Mouse (Mus musculus) ES-E14 (cell line): Measurements from ENCODE around the gene Gatad2a. TPM values are rescaled to one million over a fixed set of nuclear protein-coding genes. Genes with fewer than 3 reads are reported as not detected.

Experiments used
- DNase-seq: peaks from one replicate; pipeline ENCODE4 v3.0.0-alpha.2; 2013; ENCODE audit warnings: low read depth, low spot score
- H3K27ac ChIP-seq: 2 replicates; pipeline ENCODE4 v1.5.1; 2012; ENCODE audit warnings: low read depth, mild to moderate bottlenecking, low read length, moderate library complexity, mixed read lengths; ENCODE audit not compliant: poor library complexity, insufficient read depth, severe bottlenecking
- H3K36me3 ChIP-seq: 2 replicates; pipeline ENCODE4 v1.6.1; 2012; ENCODE audit warnings: mild to moderate bottlenecking, low read length, moderate library complexity, mixed read lengths; ENCODE audit not compliant: control insufficient read depth, poor library complexity, insufficient read depth, severe bottlenecking
- H3K4me1 ChIP-seq, 2 experiments: fragments of 150-350 bp in 1 of 2; sonication (generic) in 1 of 2; 2 replicates each; pipeline ENCODE4 v1.6.1; 2012; ENCODE audit warnings: low read length in 2 of 2, mild to moderate bottlenecking in 1 of 2, mixed read lengths in 1 of 2; ENCODE audit not compliant: control insufficient read depth in 2 of 2, insufficient read depth in 2 of 2, poor library complexity in 1 of 2
- H3K4me3 ChIP-seq, 2 experiments: fragments of 150-350 bp in 1 of 2; sonication (generic) in 1 of 2; 2 replicates each; pipeline ENCODE4 v1.5.1; 2012; ENCODE audit warnings: low read length in 2 of 2, low read depth in 1 of 2, mild to moderate bottlenecking in 1 of 2, mixed read lengths in 1 of 2; ENCODE audit not compliant: insufficient read depth in 1 of 2, poor library complexity in 1 of 2, severe bottlenecking in 1 of 2
- H3K9ac ChIP-seq: 2 replicates; pipeline ENCODE4 v1.6.1; 2012; ENCODE audit warnings: low read depth, mild to moderate bottlenecking, low read length, mixed read lengths; ENCODE audit not compliant: poor library complexity, insufficient read depth, severe bottlenecking
- H3K9me3 ChIP-seq: fragments of 150-350 bp; sonication (generic); 2 replicates; pipeline ENCODE4 v1.6.1; 2012; ENCODE audit warnings: low read depth, mild to moderate bottlenecking, low read length; ENCODE audit not compliant: control insufficient read depth, insufficient read depth
- CHD2 ChIP-seq: IDR thresholded peaks from 2 replicates; pipeline ENCODE4 v1.6.1; 2014; ENCODE audit warnings: mild to moderate bottlenecking, low read depth, low read length, inconsistent platforms
- HCFC1 ChIP-seq: IDR thresholded peaks from 2 replicates; pipeline ENCODE4 v1.6.1; 2012; ENCODE audit warnings: low read length, inconsistent platforms, borderline replicate concordance; ENCODE audit not compliant: insufficient read depth
- MAFK ChIP-seq: IDR thresholded peaks from 2 replicates; pipeline ENCODE4 v1.6.1; 2014; ENCODE audit warnings: mild to moderate bottlenecking, low read depth, low read length, inconsistent platforms; ENCODE audit not compliant: insufficient read depth
- ZC3H11A ChIP-seq: IDR thresholded peaks from 2 replicates; pipeline ENCODE4 v1.6.1; 2012; ENCODE audit warnings: low read depth, mild to moderate bottlenecking, inconsistent platforms, low read length, borderline replicate concordance
- ZNF384 ChIP-seq: IDR thresholded peaks from 2 replicates; pipeline ENCODE4 v1.6.1; 2012; ENCODE audit warnings: low read depth, low read length, inconsistent platforms
- in situ Hi-C, 2 experiments: fragments of 600-800 bp; cut with MboI; formaldehyde crosslinking; loops; one replicate each; pipeline ENCODE4 v1.15.1; 2025; ENCODE audit warnings: low sequenced_read_pairs in 2 of 2, inconsistent platforms in 1 of 2; ENCODE audit not compliant: unreplicated experiment in 2 of 2
- total RNA-seq: library from RNA; depleted of rRNA; stranded (reverse); fragments of 300-350 nt; gene quantifications from 2 replicates; pipeline ENCODE4 v1.2.3, GENCODE M21; 2012

Gene Gatad2a
- total RNA-seq, 1 experiment: 139 TPM

DNA sequence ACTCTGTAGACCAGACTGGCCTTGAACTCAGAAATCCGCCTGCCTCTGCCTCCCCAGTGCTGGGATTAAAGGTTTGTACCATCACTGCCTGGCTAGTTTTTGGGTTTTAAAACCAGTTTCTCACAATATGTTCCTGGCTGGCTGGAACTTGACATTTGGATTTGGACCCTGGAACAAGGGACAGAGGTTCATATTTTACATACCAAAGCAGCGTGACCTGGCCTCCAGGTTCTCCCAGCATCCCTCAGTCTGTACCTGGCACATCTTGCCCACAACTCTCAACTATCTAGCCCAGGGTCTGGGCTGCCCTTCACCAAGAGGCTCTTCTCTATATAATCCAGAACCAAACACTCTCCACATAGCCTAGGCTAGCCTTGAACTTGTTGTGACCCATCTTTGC is 96.3 kb downstream of the Gatad2a start:
- DNase-seq: no peak
- Histone ChIP-seq H3K9me3 (no peaks in the 10 kb centered on the region), H3K27ac (no peak overlapping the region), H3K4me1 (peaks cover 0 to 18% of the 10 kb centered on the region in 2 experiments; a peak in 2 of 4 replicates), H3K4me3 (no peak overlapping the region), H3K36me3 (peaks cover 20% of the 10 kb centered on the region), H3K9ac (no peak overlapping the region; the same call in 1 of the 2 replicates)
- TF ChIP-seq ZC3H11A (no peak), CHD2 (no peak), HCFC1 (no peak), ZNF384 (no peak), MAFK (no peak)
- in situ Hi-C loops: no loop called here

DNA sequence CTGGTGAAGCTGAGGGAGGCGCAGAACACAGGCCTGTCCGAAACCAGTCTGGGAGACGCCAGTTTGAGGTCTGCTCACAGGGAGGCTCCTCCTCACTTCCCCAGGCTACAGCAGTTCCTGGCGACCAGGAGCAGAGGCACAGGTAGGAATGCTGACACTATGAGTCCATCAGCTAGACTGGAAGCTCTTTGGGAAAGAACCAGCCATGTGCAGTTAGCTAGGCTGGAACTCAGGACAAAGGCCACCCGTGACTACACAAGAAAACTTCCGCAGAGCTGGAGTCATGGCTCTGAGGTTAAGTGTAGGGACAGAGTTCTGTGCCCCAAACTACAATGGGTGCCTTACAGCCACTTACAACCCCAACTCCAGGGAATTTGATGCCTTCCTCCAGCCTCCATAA is 98.3 kb downstream of the Gatad2a start:
- no peak for DNase-seq
- H3K27ac ChIP-seq: no peak overlapping the region
- H3K9me3 ChIP-seq: no peaks in the 10 kb centered on the region
- H3K9ac ChIP-seq: no peak overlapping the region
- H3K36me3 ChIP-seq: peaks cover 24% of the 10 kb centered on the region
- no peak overlapping the region for H3K4me3 ChIP-seq
- H3K4me1 ChIP-seq: peaks cover 4 to 17% of the 10 kb centered on the region in 2 experiments; a peak in 2 of 4 replicates
- no peak for TF ChIP-seq MAFK
- no peak for TF ChIP-seq ZNF384
- TF ChIP-seq ZC3H11A: no peak
- no peak for TF ChIP-seq HCFC1
- TF ChIP-seq CHD2: no peak
- in situ Hi-C loops: no loop called here

DNA sequence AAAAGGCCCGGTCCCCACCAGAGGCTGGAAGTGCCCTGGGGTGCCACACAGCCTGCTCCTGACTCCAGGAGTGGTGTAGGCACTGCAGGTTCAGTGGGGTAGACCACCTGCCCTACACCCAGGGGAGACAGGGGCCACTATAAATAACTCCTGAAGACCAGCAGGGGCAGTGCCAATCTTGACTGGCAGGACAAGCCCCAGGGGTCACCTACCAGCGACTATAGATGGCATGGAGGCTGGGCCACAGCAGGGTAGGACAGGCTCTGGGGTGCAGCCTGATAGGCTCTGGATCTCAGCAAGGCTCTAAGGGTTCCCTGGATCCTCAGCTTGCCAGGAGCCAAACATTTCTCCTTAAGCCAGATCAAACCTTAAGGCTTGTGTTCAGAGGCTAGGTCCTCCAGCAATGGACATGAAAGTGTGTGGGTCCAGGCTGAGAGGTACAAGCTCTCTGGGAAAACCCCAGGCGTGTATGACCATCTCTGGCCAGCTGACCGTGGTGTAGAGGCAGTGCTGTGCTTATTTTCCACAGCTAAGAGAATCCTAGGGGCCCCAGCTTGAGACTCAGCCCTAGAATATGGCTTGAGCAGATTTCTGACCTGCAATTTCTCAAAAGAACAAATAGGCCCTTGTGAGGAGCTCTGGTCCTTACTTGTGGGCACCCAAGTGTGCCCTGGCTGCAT is 100.3 kb downstream of the Gatad2a start:
- in situ Hi-C loops: no loop called here
- Histone ChIP-seq H3K9me3 (no peaks in the 10 kb centered on the region), H3K4me3 (no peak overlapping the region), H3K9ac (no peak overlapping the region), H3K36me3 (peaks cover 24% of the 10 kb centered on the region), H3K4me1 (peaks cover 8 to 17% of the 10 kb centered on the region in 2 experiments; a peak in 2 of 4 replicates), H3K27ac (no peak overlapping the region)
- no peak for DNase-seq
- TF ChIP-seq ZC3H11A: no peak
- no peak for TF ChIP-seq CHD2
- no peak for TF ChIP-seq ZNF384
- TF ChIP-seq MAFK: no peak
- no peak for TF ChIP-seq HCFC1

DNA sequence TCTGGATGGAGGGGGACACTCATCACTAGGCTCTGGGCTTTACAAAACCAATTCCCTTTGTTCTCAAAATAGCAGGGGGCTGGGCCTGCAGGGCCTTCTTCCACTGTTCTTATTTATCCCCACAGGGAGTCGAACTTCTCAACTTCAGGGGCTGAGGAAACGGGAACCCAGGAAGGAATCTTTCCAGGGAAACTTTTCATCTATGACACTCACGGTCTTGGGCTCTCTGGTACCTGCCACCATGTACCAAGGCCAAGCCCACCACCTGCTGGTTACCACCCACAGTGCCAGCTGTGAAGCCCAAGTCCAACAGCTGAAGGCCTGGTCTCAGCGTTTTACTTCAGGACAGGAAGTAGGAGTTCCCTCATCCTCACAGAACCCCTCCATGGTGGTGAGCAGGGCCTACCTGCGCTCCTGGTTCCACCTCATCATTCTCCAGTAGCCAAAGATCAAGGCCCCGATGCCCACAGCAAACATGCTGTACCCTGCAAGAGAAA is 101.3 kb downstream of the Gatad2a start:
- H3K4me1 ChIP-seq: peaks cover 8 to 16% of the 10 kb centered on the region in 2 experiments; a peak in 2 of 4 replicates
- peaks cover 24% of the 10 kb centered on the region for H3K36me3 ChIP-seq
- no peak overlapping the region for H3K4me3 ChIP-seq
- DNase-seq: no peak
- TF ChIP-seq CHD2 (no peak), ZC3H11A (no peak), ZNF384 (no peak), HCFC1 (no peak), MAFK (no peak)
- in situ Hi-C loops: no loop called here
- H3K9me3 ChIP-seq: no peaks in the 10 kb centered on the region
- H3K27ac ChIP-seq: no peak overlapping the region
- H3K9ac ChIP-seq: no peak overlapping the region
